Mouse (Mus musculus) left cerebral cortex, postnatal 36 days (tissue): ENCODE data around the gene Aass. TPM values are rescaled to one million over a fixed set of nuclear protein-coding genes. Genes with fewer than 3 reads are reported as not detected.

Source experiments
- DNase-seq, 2 experiments: peaks; one replicate each; pipeline ENCODE4 v3.0.0; 2021 to 2022; ENCODE audit warnings: low spot score in 2 of 2, mixed read lengths in 1 of 2
- intact Hi-C: fragments of 180-260 bp; cut with DNase I; formaldehyde crosslinking; loops from one replicate; pipeline ENCODE4 v1.15.1; 2025
- total RNA-seq, 2 experiments: library from RNA; stranded (reverse); gene quantifications; 2 replicates each; pipeline ENCODE4 v1.2.3; 2021

The Aass gene
- total RNA-seq, 2 experiments from 2014 or later = 3.9 to 4.2 TPM

DNA sequence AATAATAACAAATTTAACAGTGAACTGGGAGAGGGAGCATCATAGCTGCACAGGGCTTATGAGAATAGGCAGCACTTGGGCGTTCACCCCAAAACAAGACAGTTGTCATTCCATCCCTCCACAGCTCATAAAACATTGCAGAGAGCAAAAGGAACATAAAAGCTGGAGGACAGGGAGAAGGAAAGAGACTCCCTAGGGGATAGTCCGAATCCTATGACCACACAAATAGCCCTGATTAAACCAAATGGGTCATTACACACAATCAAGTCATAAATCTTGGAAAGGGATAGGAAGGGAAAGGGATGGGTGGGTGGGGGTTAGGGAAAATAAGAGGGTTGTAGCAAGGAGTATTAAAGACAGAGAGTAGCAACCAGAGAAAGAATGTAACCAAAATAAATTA is 54.5 kb downstream of the Aass start:
- no peak for DNase-seq
- intact Hi-C loops = no loop called here

GRCm38 (mm10) chr6:23076060-23076459 is 56.7 kb downstream of the Aass start:
- no peak for DNase-seq
- intact Hi-C loops = no loop called here

- no peak for DNase-seq
These were observed 77.1 kb downstream of the Aass start for GRCm38 (mm10) chr6:23055734-23056133.

DNA sequence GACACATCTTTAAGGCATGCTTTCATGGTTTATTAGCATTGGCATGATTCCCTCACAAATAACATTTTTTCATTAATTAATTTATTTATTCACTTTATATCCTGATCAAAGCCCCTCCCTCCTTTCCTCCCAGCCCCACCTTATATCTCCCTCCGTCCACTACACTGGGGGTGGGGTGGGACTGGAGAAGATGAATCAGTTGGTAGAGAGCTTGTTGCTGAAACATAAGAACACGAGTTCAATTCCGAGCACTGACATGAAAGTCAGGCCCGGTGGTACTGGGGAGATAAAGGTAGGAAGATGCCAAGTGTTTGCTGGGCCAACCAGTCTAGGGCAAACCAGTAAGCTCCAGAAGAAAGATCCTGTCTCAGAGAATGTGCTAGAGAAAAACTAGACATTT is 84.0 kb downstream of the Aass start:
- DNase-seq = no peak
- intact Hi-C loops = no loop called here

More at GRCm38 (mm10) chr6:23055734-23056133, 77.1 kb downstream of the Aass start:
- intact Hi-C loops = no loop called here

DNA sequence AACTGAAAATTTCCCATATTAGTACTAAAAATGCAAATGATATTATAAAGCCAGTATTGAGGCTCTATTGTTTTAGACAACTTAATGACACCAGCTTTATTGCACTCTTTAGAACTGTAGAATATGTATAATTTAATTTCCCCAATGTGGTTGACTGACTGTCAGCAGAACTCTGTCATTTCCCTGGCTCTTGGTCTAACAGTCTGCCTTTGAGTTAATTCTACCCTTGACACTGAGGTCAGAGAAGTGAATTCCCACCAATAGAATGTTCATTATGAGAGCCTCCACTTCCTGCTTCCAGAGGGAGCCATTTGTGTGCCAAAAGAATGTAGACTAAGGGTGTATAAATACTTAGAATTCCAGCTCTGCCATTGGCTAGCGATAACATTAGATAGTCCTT is 104.5 kb downstream of the Aass start:
- DNase-seq = no peak
- intact Hi-C loops = no loop called here

Other genes with a start within 250 kb of the Aass start
- under 1 TPM; 0.12 to 0.20 TPM for gene Fezf1, start 115.4 kb upstream of the Aass start, total RNA-seq